Mouse (Mus musculus): ENCODE measurements around the gene Creld2. TPM values are rescaled to one million over a fixed set of nuclear protein-coding genes. Genes with fewer than 3 reads are reported as not detected.

Gene Creld2
- total RNA-seq, 2 experiments from 2014 or later = 17.5 to 26.0 TPM

GRCm38 (mm10) chr15:88863695-88864231 is 44.3 kb downstream of the Creld2 start:
- intact Hi-C loops (cut with DNase I) = loop anchor here (2.0 to 5.0 kb wide), 2 partner anchors 25 to 36 kb away; no protein-coding TSS in a partner anchor

DNA sequence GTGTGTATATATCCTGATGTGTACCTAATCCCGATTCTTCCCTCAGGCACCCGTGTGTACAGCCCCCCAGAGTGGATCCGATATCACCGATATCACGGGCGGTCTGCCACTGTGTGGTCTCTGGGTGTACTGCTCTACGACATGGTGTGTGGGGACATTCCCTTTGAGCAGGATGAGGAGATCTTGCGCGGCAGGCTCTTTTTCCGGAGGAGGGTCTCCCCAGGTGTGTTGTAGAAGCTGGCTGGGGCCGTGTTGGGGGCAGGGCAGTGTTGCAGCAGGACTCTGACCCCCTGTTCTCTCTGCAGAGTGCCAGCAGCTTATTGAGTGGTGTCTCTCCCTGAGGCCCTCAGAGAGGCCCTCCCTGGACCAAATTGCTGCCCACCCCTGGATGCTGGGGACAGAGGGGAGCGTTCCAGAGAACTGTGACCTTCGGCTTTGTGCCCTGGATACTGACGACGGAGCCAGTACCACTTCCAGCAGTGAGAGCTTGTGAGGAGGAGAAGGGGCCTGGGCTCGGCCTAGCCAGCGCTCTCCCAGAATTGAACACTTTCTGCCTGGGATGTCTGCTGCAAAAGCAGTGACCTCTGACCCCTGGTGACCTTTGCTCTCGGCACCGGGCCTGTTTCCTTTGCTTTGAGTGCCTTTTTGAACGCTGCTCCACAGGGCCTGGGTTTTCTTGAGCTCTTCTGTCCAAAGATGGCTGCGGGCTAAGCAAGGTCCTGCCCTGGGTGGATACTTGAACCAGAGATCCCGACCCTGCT is 45.0 kb downstream of the Creld2 start:
- intact Hi-C loops (cut with DNase I) = loop anchor here (5.0 kb wide), 1 partner anchor 37 kb away; no protein-coding TSS in a partner anchor
- DNase-seq (ENCODE audit: low spot score in 2 of 2) = no peak

More at GRCm38 (mm10) chr15:88863695-88864231, 44.3 kb downstream of the Creld2 start:
- DNase-seq (ENCODE audit: low spot score in 2 of 2) = peak; percentile 84 to 92

DNA sequence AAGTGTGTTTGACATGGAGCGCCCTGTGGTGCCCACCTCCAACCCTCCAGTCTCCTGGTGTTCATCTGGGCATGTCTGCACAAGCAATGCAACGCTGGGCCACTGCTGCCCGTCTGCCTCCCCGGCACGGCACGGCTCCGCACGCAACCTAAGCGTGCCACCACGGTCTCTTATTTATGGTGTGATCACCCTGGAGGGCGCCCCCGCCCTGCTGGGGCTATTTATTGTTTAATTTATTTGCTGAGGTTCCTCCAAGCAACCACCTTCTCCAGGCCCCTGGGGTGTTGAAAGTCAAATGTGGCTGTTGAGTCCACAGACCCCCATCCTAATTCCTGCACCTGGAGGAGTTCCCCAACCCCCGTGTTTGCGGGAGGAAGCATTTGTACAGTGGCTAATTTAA is 45.6 kb downstream of the Creld2 start:
- intact Hi-C loops (cut with DNase I) = no loop called here
- DNase-seq (ENCODE audit: low spot score in 2 of 2) = no peak

DNA sequence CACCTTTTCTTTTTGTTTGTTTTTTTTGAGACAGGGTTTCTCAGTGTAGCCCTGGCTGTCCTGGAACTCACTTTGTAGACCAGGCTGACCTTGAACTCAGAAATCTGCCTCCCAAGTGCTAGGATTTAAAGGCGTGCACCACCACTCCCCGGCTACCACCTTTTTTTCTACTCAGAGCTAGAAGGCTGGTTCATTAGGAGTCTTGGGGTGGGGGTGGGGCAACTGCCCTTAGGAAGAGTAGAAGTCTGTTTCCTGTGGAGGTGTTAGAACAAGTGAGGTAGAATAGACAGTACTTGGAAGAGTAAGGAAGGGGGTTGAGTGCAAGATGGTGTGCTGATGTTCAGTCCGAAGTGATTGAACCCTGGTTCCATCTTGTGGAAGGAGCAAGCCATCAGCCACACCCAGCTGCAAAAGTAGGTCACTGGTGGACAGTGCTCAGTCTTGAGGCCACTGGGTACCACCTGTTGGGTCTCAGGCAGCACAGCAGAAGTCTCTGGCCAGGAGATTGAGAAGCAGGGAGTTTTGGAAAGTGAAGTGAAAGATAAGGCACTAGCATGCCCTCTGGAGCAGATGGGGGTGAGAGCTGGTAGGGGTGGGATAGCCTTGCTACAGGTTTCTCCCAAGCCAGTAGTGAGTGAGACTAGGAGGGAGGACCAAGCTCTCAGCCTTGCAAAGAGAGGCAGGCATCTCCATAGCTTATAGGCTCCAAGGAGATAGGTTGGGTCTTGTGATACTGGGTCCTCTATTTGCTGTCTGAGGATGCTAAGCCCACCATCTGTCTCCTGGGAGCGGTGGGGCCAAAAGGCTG is 46.6 kb downstream of the Creld2 start:
- intact Hi-C loops (cut with DNase I) = no loop called here
- DNase-seq (ENCODE audit: low spot score in 2 of 2) = no peak

DNA sequence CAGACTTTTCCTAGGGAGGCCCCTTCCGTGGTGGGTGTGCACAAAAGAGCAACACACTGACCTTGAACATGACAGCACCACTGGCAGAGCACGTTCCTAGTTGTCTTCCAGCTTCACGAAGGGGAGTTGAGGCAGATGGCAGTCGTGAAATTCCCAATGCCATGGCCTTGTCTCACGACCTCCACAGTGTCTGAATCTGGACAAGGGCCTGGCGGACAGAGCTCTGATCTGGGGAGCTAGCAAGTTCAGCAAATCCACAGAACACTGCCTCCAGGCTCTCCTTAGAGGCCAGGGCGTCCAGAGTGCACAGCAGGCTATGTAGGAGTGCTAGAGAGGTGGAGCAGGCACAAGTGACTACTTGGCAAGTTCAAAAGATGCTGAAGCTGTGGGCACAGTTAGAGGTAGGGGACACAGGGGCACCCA is 47.5 kb downstream of the Creld2 start:
- intact Hi-C loops (cut with DNase I) = no loop called here
- DNase-seq (ENCODE audit: low spot score in 2 of 2) = no peak

- DNase-seq (ENCODE audit: low spot score in 2 of 2) = no peak
- intact Hi-C loops (cut with DNase I) = no loop called here
Measured at GRCm38 (mm10) chr15:88867368-88868023, 48.0 kb downstream of the Creld2 start.

DNA sequence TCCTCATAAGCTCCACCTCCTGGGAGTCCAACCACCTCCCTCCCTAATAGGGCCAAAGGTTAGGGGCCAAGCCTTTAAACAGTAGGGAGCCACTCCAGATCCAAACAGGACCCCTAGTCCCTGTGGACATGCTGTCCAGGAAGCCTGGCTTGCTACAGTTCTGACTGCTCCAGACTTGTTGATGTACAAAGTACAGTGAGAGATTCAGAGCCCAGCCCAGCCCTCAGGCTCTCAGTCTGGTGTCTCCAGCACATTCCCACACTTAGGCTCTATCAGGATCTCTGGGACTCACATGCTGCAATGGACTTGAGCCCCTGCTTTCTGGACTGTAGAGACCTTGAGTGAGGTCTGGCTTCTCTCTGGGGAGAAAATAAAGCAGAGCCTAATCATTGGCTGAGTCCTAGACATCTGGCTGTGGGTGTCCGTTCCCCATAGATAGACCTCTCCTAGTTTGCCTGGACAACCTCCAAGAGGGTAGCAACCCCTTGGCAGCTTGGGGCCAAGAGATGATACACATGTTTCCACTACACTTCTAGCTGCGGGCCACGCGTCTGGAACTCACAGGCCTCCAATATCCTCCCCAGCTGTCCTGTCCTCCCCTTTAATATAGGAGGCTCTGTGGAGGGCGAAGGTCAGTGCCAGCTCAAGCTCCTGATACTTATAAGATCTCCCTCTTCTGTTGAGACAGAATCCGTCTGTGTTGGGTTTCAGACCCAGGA is 48.7 kb downstream of the Creld2 start:
- intact Hi-C loops (cut with DNase I) = no loop called here
- DNase-seq (ENCODE audit: low spot score in 2 of 2) = no peak

DNA sequence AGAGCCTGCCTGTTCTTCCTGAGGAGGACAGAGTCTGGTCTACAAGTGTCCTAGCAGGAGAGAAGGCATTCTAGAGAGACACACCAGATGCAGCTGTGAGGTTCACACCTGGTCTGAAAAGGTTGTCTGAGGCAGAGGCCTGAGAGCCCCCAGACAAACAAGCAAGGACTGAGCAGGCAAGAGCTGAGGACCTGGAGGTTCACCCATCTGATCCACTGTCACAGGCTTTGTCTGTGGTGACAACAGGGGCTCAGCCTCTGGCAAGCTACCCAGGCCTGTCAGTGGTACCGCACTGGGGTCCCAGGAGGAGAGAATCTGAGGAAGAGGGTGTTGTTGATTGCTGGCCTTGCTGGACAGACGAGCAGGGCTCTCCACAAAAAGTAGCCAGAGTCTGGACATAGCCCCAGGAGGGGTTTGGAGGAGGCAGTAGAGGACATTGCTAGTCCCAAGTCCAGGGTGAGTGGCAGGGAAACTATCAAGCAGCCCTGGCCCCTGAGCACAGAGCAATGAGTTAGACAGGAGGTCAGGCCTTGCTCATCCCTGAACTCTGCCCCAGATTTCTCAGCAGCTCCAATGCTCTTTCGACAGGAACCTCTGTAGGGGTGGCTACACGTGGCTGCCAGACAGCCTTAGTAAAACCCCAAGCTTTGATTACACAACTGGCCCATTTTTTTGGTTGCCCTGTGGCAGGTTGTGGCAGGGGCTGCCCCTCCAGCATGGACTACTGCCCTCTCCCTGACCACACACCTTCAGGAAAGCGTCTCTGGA is 51.2 kb downstream of the Creld2 start:
- no peak for DNase-seq (ENCODE audit: low spot score in 2 of 2)
- intact Hi-C loops (cut with DNase I) = no loop called here

DNA sequence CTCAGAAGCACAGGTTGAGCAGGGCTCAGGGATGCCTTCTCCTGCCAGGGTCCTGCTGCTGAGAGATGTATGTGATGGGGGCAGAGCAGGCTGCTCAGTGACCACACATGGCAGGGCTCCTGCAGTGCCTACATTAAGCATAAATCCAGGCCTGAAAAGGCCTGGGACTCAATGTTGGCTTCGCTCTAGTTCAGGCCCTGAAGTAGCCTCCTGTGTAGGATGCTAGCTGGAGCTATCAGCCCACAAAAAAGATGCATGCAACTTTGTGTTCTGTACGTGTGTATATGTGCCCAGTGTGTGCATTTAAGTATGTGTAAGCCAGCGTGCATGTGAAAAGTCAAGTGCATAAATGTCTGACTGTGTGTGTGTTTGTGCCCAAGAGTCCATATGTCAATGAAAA is 54.6 kb downstream of the Creld2 start:
- intact Hi-C loops (cut with DNase I) = no loop called here

DNA sequence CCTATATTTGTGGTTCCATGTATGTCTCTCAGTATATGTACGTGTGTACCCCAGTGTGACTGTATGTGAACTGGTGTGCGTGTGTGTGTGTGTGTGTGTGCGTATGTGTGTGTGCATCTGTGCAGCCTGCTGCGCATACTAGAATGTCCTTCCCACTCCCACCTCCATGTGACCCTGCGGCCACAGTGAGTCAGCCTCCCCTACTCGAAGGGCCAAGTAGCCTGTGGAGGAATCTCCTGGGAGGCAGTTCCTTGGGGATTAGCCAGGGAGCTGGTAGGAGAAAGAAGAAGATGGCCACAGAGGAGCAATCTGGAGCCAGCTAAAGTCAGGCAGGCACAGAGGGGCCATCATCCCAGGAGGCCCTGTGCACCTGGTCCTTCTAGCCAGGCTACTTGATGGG is 55.0 kb downstream of the Creld2 start:
- intact Hi-C loops (cut with DNase I) = no loop called here
- DNase-seq (ENCODE audit: low spot score in 2 of 2) = no peak

More for the DNA sequence above, 54.6 kb downstream of the Creld2 start:
- DNase-seq (ENCODE audit: low spot score in 2 of 2) = no peak

- intact Hi-C loops (cut with DNase I) = loop anchor here (1.0 to 5.0 kb wide), 2 partner anchors 47 kb away; no protein-coding TSS in a partner anchor
- DNase-seq (ENCODE audit: low spot score in 2 of 2) = no peak
Measured at GRCm38 (mm10) chr15:88875625-88876081, 56.2 kb downstream of the Creld2 start.

Other genes starting within 250 kb of the Creld2 start
- not detected for gene Zdhhc25, start 219.3 kb upstream of the Creld2 start, total RNA-seq (2021)
- 10 to 100 TPM; 50.7 to 55.8 TPM for gene Brd1, start 85.4 kb upstream of the Creld2 start, total RNA-seq (2021)
- gene Zbed4, start 68.0 kb upstream of the Creld2 start, total RNA-seq (2021) = 10 to 100 TPM in 1 of 2 experiments, 1 to 10 TPM in 1; 9.8 to 11.4 TPM
- gene Alg12, start 328 bp upstream of the Creld2 start, total RNA-seq (2021) = 10 to 100 TPM; 12.8 to 15.7 TPM
- 10 to 100 TPM; 35.0 to 51.0 TPM for gene Pim3, start 42.5 kb downstream of the Creld2 start, total RNA-seq (2021)
- 1 to 10 TPM; 1.1 to 2.1 TPM for gene Ttll8, start 134.8 kb downstream of the Creld2 start, total RNA-seq (2021)
- gene Mlc1, start 159.4 kb downstream of the Creld2 start, total RNA-seq (2021) = 100 to 1,000 TPM in 1 of 2 experiments, 10 to 100 TPM in 1; 99.9 to 111 TPM
- not detected for gene Mov10l1, start 163.3 kb downstream of the Creld2 start, total RNA-seq (2021)
- gene Panx2, start 240.1 kb downstream of the Creld2 start, total RNA-seq (2021) = 100 to 1,000 TPM; 100 to 103 TPM